Mouse (Mus musculus): ENCODE data around the gene Ccdc194.

DNA sequence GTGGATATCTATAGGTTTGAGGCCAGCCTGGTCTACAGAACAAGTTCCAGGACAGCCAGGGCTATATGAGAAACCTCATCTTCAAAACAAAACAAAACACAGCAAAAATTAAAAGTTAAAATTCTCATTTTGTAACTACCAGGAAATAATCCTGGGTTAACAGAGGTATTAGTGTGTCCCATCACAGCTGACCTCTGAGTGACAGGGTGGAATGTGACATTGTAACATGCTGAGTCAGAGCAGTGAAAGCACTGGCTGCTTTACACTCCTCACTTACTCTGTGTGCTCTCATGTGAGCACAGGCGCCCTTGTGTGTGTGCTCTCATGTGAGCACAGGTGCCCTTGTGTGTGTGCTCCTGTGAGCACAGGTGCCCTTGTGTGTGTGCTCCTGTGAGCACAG, 49.5 kb upstream of the Ccdc194 start:
- peak in 1 of 3 experiments; percentile 48 for TF ChIP-seq MYOD1 (IDR thresholded peaks at IDR 0.05; ENCODE audit: control insufficient read depth in 1 of 3, insufficient read length in 2 of 3, low read depth in 2 of 3)
- no peak for TF ChIP-seq POLR2A (IDR thresholded peaks at IDR 0.05; ENCODE audit: insufficient read length, low read depth)
- no peak for TF ChIP-seq TCF3 (IDR thresholded peaks at IDR 0.05; ENCODE audit: insufficient read length, low read depth)
